Mouse (Mus musculus) adrenal gland (tissue): Measurements from ENCODE around the gene Inpp5k.

Source experiments
- intact Hi-C: fragments of 180-260 bp; cut with DNase I; formaldehyde crosslinking; loops from one replicate; pipeline ENCODE4 v1.15.1; 2025

The Inpp5k gene

GRCm38 (mm10) chr11:75619133-75619532 lies 11.7 kb upstream of the Inpp5k start:
- intact Hi-C loops: no loop called here

- intact Hi-C loops: no loop called here
These were observed 10.5 kb upstream of the Inpp5k start for GRCm38 (mm10) chr11:75620136-75620780.

- intact Hi-C loops: no loop called here
These were observed 9.4 kb upstream of the Inpp5k start for GRCm38 (mm10) chr11:75621426-75621825.

GRCm38 (mm10) chr11:75622588-75623329 lies 8.0 kb upstream of the Inpp5k start:
- intact Hi-C loops: no loop called here

GRCm38 (mm10) chr11:75624102-75624554 lies 6.7 kb upstream of the Inpp5k start:
- intact Hi-C loops: no loop called here

- intact Hi-C loops: loop anchor here (5.0 kb wide), 1 partner anchor 34 kb away; no protein-coding TSS in a partner anchor
These were observed 5.0 kb upstream of the Inpp5k start for GRCm38 (mm10) chr11:75625820-75626219.

- intact Hi-C loops: no loop called here
These were observed 690 bp upstream of the Inpp5k start for GRCm38 (mm10) chr11:75630098-75630497.

GRCm38 (mm10) chr11:75631561-75632225 lies 905 bp downstream of the Inpp5k start:
- intact Hi-C loops: no loop called here

GRCm38 (mm10) chr11:75632921-75633320 lies 2.1 kb downstream of the Inpp5k start:
- intact Hi-C loops: no loop called here

GRCm38 (mm10) chr11:75634801-75635200 lies 4.0 kb downstream of the Inpp5k start:
- intact Hi-C loops: no loop called here

- intact Hi-C loops: no loop called here
These were observed 4.5 kb downstream of the Inpp5k start for GRCm38 (mm10) chr11:75635315-75635714.

GRCm38 (mm10) chr11:75643323-75643722 lies 12.5 kb downstream of the Inpp5k start:
- intact Hi-C loops: no loop called here

- intact Hi-C loops: no loop called here
These were observed 13.9 kb downstream of the Inpp5k start for GRCm38 (mm10) chr11:75644684-75645083.

GRCm38 (mm10) chr11:75647681-75648211 lies 17.0 kb downstream of the Inpp5k start:
- intact Hi-C loops: no loop called here

GRCm38 (mm10) chr11:75649155-75649561 lies 18.4 kb downstream of the Inpp5k start:
- intact Hi-C loops: no loop called here

- intact Hi-C loops: no loop called here
These were observed 19.5 kb downstream of the Inpp5k start, which contains the start of gene Myo1c for GRCm38 (mm10) chr11:75650311-75650710. Gene Myo1c, plus strand, starts transcription at chr11:75650504.

GRCm38 (mm10) chr11:75650958-75651425 lies 20.2 kb downstream of the Inpp5k start:
- intact Hi-C loops: no loop called here

- intact Hi-C loops: no loop called here
These were observed 20.8 kb downstream of the Inpp5k start for GRCm38 (mm10) chr11:75651426-75652221.

- intact Hi-C loops: no loop called here
These were observed 21.6 kb downstream of the Inpp5k start for GRCm38 (mm10) chr11:75652222-75652941.
